Comparison of ENCODE assay signal across 9 mouse cellular contexts in genomic region chr10:28730122-28730521, GRCm38 (mm10).
DNase-seq lines count a peak whose midpoint lies in the region; ATAC-seq lines count a peak whose summit lies in the region.
"Had no signal": no experiment of that assay in that cellular context is flagged by ENCODE, and none has a peak within 500 bp of the region (broad histone marks: within the 10 kb centered on the region; RNA-seq: fewer than 3 reads in every experiment).

No protein-coding gene starts in this region.

- peak; percentile 68 for ATAC-seq in liver, embryonic 11.5 days (replicated peaks; ENCODE audit: low FRiP score)
- no peak for ATAC-seq in liver, embryonic 12.5 days
- ATAC-seq in common myeloid progenitor, adult 5-6 weeks (replicated peaks; ENCODE audit: low read depth, poor library complexity, severe bottlenecking), result peak; percentile 96

- H3K36me3 ChIP-seq in liver, embryonic 11.5 days (ENCODE audit: control insufficient read depth, insufficient read depth, low read length), result no peaks in the 10 kb centered on the region
- no peaks in the 10 kb centered on the region for H3K36me3 ChIP-seq in liver, embryonic 12.5 days
- H3K36me3 ChIP-seq: heart, embryonic 15.5 days had no signal

- DNase-seq in cerebellum, postnatal 14 days, result peak; percentile 45 to 51
- DNase-seq in cerebellum, adult 9-11 months, result no peak
- DNase-seq in liver, embryonic 11.5 days (ENCODE audit: low spot score), result no peak
- DNase-seq in lung, postnatal 10 days, result peak; percentile 49
- no peak for DNase-seq in frontal cortex, postnatal 14 days (ENCODE audit: low spot score in 2 of 2)
- no peak for DNase-seq in left cerebral cortex, adult 9 months (ENCODE audit: low spot score in 2 of 2)

- H3K27me3 ChIP-seq in liver, embryonic 11.5 days (replicated peaks; ENCODE audit: control insufficient read depth, insufficient read depth, low read length), result no peaks in the 10 kb centered on the region
- H3K27me3 ChIP-seq in liver, embryonic 12.5 days (replicated peaks), result no peaks in the 10 kb centered on the region
- H3K27me3 ChIP-seq: heart, embryonic 15.5 days had no signal

- no peaks in the 10 kb centered on the region for H3K9me3 ChIP-seq in liver, embryonic 11.5 days (ENCODE audit: control insufficient read depth, low read length)
- no peaks in the 10 kb centered on the region for H3K9me3 ChIP-seq in liver, embryonic 12.5 days (replicated peaks)
- H3K9me3 ChIP-seq: heart, embryonic 15.5 days had no signal

- H3K4me1 ChIP-seq in liver, embryonic 11.5 days (replicated peaks; ENCODE audit: control insufficient read depth, insufficient read depth, low read length), result no peaks in the 10 kb centered on the region
- H3K4me1 ChIP-seq in liver, embryonic 12.5 days, result no peaks in the 10 kb centered on the region
- H3K4me1 ChIP-seq: heart, embryonic 15.5 days had no signal

- WGBS in liver, embryonic 11.5 days, result 3% methylated on average over 2 of the region's 2 CpGs
- WGBS in liver, embryonic 12.5 days (ENCODE audit: insufficient replicate concordance), result 0% methylated on average over 2 of the region's 2 CpGs

- no peak overlapping the region for H3K4me2 ChIP-seq in liver, embryonic 11.5 days
- no peak overlapping the region for H3K4me2 ChIP-seq in liver, embryonic 12.5 days
- H3K4me2 ChIP-seq: heart, embryonic 15.5 days had no signal

- H3K4me3 ChIP-seq in liver, embryonic 11.5 days (ENCODE audit: low read depth, low read length), result no peak overlapping the region
- H3K4me3 ChIP-seq in liver, embryonic 12.5 days, result no peak overlapping the region
- H3K4me3 ChIP-seq: heart, embryonic 15.5 days had no signal

- no peak overlapping the region for H3K27ac ChIP-seq in liver, embryonic 11.5 days (ENCODE audit: low read depth, low read length)
- no peak overlapping the region for H3K27ac ChIP-seq in liver, embryonic 12.5 days
- H3K27ac ChIP-seq: heart, embryonic 15.5 days had no signal

- H3K9ac ChIP-seq in liver, embryonic 11.5 days (ENCODE audit: low read depth, low read length), result no peak overlapping the region
- no peak overlapping the region for H3K9ac ChIP-seq in liver, embryonic 12.5 days
- H3K9ac ChIP-seq: heart, embryonic 15.5 days had no signal

Comparison
In these comparisons a context has a peak if more than half of its experiments do, and no peak if none do; other contexts are left out.
1. DNase-seq: peak in cerebellum, postnatal 14 days (2 of 2) and lung, postnatal 10 days (single experiment); none in cerebellum, adult 9-11 months (single experiment), liver, embryonic 11.5 days (single experiment), frontal cortex, postnatal 14 days (0 of 2) and left cerebral cortex, adult 9 months (0 of 2).